Mouse (Mus musculus) lung, postnatal 0 days (tissue): ENCODE results near the gene Tmc8. TPM values are rescaled to one million over a fixed set of nuclear protein-coding genes. Genes with fewer than 3 reads are reported as not detected.
A peak's percentile ranks its signal among the peaks of the same experiment; 100 is the strongest.

Source experiments
- ATAC-seq: fragments of 200-750 bp; cut with Nextera tagmentation; 2 replicates; pipeline ENCODE4 v1.8.0; 2017; ENCODE audit warnings: moderate library complexity
- DNase-seq: peaks from one replicate; pipeline ENCODE4 v3.0.0-alpha.2; 2016; ENCODE audit warnings: low spot score
- H3K27ac ChIP-seq: fragments of 300-500 bp; sonication (generic); 2 replicates; pipeline ENCODE4 v1.5.1; 2014; ENCODE audit warnings: antibody characterized with exemption, mild to moderate bottlenecking, low read length, mixed read lengths
- H3K27me3 ChIP-seq: fragments of 300-500 bp; sonication (generic); replicated peaks from 2 replicates; pipeline ENCODE4 v1.6.1; 2014; ENCODE audit warnings: low read length, mixed read lengths; ENCODE audit not compliant: insufficient read depth
- H3K36me3 ChIP-seq: fragments of 300-500 bp; sonication (generic); 2 replicates; pipeline ENCODE4 v1.6.1; 2014; ENCODE audit warnings: low read length, mixed read lengths; ENCODE audit not compliant: insufficient read depth
- H3K4me1 ChIP-seq: fragments of 300-500 bp; sonication (generic); 2 replicates; pipeline ENCODE4 v1.6.1; 2014; ENCODE audit warnings: antibody characterized with exemption, low read depth, low read length, mixed read lengths; ENCODE audit not compliant: insufficient read depth
- H3K4me2 ChIP-seq: fragments of 300-500 bp; sonication (generic); replicated peaks from 2 replicates; pipeline ENCODE4 v1.6.1; 2014; ENCODE audit warnings: low read depth, mild to moderate bottlenecking, low read length, moderate library complexity, mixed read lengths
- H3K4me3 ChIP-seq: fragments of 300-500 bp; sonication (generic); 2 replicates; pipeline ENCODE4 v1.5.1; 2014; ENCODE audit warnings: low read depth, low read length
- H3K9ac ChIP-seq: fragments of 300-500 bp; sonication (generic); replicated peaks from 2 replicates; pipeline ENCODE4 v1.6.1; 2014; ENCODE audit warnings: low read depth, mild to moderate bottlenecking
- H3K9me3 ChIP-seq: fragments of 300-500 bp; sonication (generic); 2 replicates; pipeline ENCODE4 v1.6.1; 2016; ENCODE audit warnings: low read length, mixed read lengths
- CTCF ChIP-seq: IDR thresholded peaks from 2 replicates; pipeline ENCODE4 v1.5.1; 2016; ENCODE audit warnings: antibody characterized with exemption, mild to moderate bottlenecking
- EP300 ChIP-seq: IDR thresholded peaks from 2 replicates; pipeline ENCODE4 v1.6.1; 2016; ENCODE audit warnings: antibody characterized with exemption, mild to moderate bottlenecking, control low read depth
- WGBS: fragments of 180-500 bp; shearing (Covaris S2); extraction: QIAGEN DNeasy Blood & Tissue Kit; methylation state at CpG from one replicate; pipeline ENCODE4 v1.1.7; 2014; 5-methylcytosine and 5-hydroxymethylcytosine counted together
- polyA plus RNA-seq: library from polyadenylated mRNA; unstranded; fragments of >200 nt; fragmentation: Nextera tagmentation; extraction: Ambion mirVana; gene quantifications from 2 replicates; pipeline ENCODE4 v1.2.1, GENCODE M21; 2015

Gene Tmc8
- polyA plus RNA-seq, 1 experiment from 2014 or later, result 5.5 TPM

DNA sequence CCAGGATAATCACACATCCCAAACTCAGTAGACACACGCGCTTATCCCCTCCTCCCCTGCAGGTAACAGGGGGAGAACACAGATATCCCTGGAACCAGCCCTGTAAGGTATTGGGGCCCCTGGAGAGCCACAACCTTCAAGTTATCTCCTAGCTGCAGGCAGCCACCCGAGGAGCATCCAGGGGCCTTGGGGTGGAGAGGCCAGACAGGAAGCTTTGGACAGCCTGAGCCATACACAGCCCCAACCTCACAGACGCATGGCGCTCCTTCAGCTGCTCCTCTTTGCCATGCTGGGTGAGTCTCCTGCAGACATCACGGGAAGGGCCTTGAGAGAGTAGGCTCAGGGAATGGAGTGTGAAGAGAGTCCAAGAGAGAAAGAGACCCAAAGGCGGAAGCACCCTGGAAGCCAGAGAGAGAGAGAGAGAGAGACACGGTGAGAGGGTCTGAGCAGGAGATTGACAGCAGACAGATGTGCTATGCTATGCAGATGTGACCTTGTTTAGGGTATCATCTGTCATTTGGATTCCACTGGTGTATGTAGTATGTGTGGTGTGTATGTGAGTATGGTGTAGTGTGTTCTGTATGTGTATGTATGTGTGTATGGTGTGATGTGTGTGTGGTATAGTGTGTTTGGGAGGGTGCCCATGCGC is 15.8 kb downstream of the Tmc8 start, which contains the start of gene 6030468B19Rik:
6030468B19Rik (plus strand) TSS at position 150 of the 649 bp plus-strand sequence.
- Histone ChIP-seq H3K4me3 (no peak within 1 kb of the TSS), H3K4me2 (no peak within 1 kb of the TSS), H3K9ac (no peak within 1 kb of the TSS), H3K9me3 (no peaks in the 10 kb centered on the region), H3K27me3 (no peaks in the 10 kb centered on the region), H3K36me3 (no peaks in the 10 kb centered on the region), H3K27ac (no peak within 1 kb of the TSS), H3K4me1 (no peaks in the 10 kb centered on the region)
- DNase-seq, result no peak
- WGBS, result 48% methylated on average over 9 of the region's 9 CpGs
- ATAC-seq, result peak; percentile 25; the same call in 1 of the 2 replicates
- no peak for TF ChIP-seq CTCF
- no peak for TF ChIP-seq EP300

DNA sequence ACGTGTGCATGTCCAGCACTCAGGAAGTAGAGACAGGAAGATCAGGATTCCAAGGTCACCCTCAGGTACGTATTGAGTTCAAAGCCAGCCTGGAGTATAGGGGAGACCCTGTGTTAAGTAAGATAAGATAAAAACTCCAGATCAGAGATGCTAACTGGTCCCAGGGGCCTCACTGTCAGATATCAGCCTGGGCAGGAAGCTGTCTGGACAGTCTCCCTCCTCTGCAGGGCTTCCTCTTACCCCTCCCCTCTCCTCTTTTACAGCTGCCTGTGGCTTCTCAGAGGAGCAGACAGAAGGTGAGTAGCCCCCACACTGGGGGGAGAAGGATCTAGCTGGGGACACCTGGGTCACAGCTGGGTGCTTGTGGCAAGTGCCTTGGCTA is 16.3 kb downstream of the Tmc8 start:
- H3K27me3 ChIP-seq, result no peaks in the 10 kb centered on the region
- 14% methylated on average over 2 of the region's 2 CpGs for WGBS
- no peak overlapping the region for H3K9ac ChIP-seq
- no peaks in the 10 kb centered on the region for H3K9me3 ChIP-seq
- ATAC-seq (no peak), DNase-seq (no peak)
- no peak overlapping the region for H3K4me2 ChIP-seq
- H3K4me3 ChIP-seq, result no peak overlapping the region
- TF ChIP-seq EP300 (no peak), CTCF (no peak)
- H3K4me1 ChIP-seq, result no peaks in the 10 kb centered on the region
- H3K36me3 ChIP-seq, result no peaks in the 10 kb centered on the region
- no peak overlapping the region for H3K27ac ChIP-seq

DNA sequence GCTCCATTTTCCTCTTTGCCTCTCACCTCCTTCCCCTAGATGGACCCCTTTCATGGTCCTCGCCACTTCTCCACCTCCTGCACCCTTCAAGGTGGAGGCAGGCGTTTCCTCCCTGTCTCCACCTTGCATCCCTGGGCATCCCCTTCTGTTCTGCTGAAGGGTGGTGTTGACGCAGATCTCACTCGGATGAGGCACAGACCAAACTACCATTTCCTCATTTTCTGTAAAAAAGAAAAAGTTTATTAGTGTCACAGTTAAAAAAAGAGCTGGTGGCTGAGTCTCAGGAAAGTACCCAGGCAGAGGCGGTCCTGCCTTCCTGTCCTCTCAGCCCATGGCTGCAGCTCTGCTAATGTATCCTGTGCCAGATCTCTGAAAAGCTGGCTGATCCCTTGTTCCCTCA is 17.3 kb downstream of the Tmc8 start:
- Histone ChIP-seq H3K9ac (no peak overlapping the region), H3K4me1 (no peaks in the 10 kb centered on the region), H3K27ac (no peak overlapping the region), H3K27me3 (no peaks in the 10 kb centered on the region), H3K4me2 (no peak overlapping the region), H3K36me3 (no peaks in the 10 kb centered on the region), H3K9me3 (no peaks in the 10 kb centered on the region), H3K4me3 (no peak overlapping the region)
- ATAC-seq (no peak), DNase-seq (no peak)
- 59% methylated on average over 5 of the region's 5 CpGs for WGBS
- TF ChIP-seq EP300, result no peak
- TF ChIP-seq CTCF, result no peak

DNA sequence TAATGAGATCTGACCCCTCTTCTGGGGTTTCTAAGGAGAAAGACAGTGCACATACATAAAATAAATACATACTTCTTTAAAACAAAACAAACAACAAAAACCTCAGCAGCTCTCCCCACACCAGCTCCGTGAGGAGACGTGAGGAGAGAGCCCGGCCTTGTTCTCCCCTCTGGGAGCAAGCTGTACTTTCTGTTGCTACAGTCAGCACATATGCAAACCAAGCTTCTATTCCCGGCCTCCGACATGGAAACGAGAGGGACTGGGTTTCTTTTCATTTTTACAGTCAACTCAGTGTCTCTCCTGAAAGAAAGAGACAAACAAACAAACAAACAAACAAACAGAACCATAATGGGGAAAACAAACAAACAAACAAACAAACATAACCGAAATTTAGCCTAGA is 18.2 kb downstream of the Tmc8 start:
- H3K4me3 ChIP-seq, result no peak overlapping the region
- no peak for TF ChIP-seq EP300
- TF ChIP-seq CTCF, result no peak
- no peaks in the 10 kb centered on the region for H3K4me1 ChIP-seq
- ATAC-seq (no peak), DNase-seq (no peak)
- no peaks in the 10 kb centered on the region for H3K36me3 ChIP-seq
- no peaks in the 10 kb centered on the region for H3K9me3 ChIP-seq
- no peak overlapping the region for H3K4me2 ChIP-seq
- WGBS, result 79% methylated on average over 7 of the region's 7 CpGs
- no peak overlapping the region for H3K27ac ChIP-seq
- H3K9ac ChIP-seq, result no peak overlapping the region
- no peaks in the 10 kb centered on the region for H3K27me3 ChIP-seq

DNA sequence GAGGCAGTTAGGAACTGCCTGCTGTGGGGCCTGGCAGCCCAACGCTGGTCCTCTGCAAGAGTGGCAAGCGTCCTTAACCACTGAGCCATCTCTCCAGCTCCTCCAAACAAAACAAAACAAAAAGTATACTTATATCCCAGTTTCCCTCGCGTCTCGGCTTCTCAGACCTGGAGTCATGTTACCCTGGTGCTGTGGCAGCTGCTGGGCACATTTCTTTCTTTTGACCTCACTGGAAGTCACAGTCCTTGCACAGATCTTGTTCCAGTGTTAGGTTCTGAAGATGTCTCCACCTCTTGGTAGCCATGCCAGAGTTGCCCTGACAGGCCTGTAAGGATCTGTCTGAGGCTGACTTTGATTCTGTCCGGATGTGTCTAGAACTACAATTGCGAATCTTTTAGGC is 19.8 kb downstream of the Tmc8 start:
- DNase-seq (no peak), ATAC-seq (no peak)
- Histone ChIP-seq H3K9ac (no peak overlapping the region), H3K4me3 (no peak overlapping the region), H3K27me3 (no peaks in the 10 kb centered on the region), H3K36me3 (no peaks in the 10 kb centered on the region), H3K4me1 (no peaks in the 10 kb centered on the region), H3K9me3 (no peaks in the 10 kb centered on the region), H3K4me2 (no peak overlapping the region), H3K27ac (no peak overlapping the region)
- TF ChIP-seq EP300, result no peak
- TF ChIP-seq CTCF, result no peak
- WGBS, result 63% methylated on average over 7 of the region's 7 CpGs

DNA sequence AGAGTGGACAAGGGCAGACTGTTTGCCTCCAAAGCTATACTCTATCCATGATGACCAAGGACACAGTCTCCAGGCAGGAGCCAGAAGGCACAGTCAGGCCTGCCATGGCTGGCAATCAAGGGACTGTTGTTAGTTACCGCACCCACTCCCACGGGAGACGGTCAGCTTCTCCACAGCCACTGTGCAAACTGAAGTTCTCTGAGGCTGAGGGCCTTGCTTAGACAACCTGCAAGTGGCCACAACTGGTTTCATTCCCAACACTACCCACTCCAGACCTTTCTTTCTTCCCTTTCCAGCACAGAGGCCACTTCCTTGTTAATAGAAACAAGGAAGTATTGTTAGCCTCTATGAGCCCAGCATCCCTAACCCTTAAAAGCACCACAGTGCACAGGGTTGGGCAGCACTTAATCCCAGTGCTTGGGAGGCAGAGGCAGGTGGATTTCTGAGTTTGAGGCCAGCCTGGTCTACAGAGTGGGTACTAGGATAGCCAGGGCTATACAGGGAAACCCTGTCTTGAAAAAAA is 21.4 kb downstream of the Tmc8 start:
- H3K4me3 ChIP-seq, result no peak overlapping the region
- ATAC-seq, result no peak
- TF ChIP-seq CTCF (no peak), EP300 (no peak)
- H3K4me2 ChIP-seq, result no peak overlapping the region
- H3K9me3 ChIP-seq, result no peaks in the 10 kb centered on the region
- no peaks in the 10 kb centered on the region for H3K36me3 ChIP-seq
- H3K27me3 ChIP-seq, result no peaks in the 10 kb centered on the region
- H3K4me1 ChIP-seq, result no peaks in the 10 kb centered on the region
- 72% methylated on average over 3 of the region's 3 CpGs for WGBS
- DNase-seq, result no peak
- no peak overlapping the region for H3K27ac ChIP-seq
- H3K9ac ChIP-seq, result no peak overlapping the region

DNA sequence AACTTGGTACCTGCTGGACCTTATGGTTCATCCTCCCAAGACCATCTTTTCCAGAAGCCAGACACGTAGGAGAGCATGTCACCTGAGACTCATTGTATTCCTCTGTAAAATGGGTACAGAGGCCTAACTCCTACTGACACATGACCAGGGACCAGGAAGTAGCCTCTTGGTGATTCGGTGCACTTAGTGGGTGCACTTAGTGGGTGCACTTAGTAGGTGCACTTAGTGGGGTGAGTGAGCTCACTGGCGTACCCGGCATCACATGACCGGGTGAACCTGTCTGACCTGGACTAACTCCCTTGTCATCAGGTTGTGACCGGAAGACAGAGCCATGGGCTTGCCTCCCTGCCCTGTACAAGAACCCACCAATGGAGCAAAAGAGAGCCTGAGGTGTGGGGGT is 24.9 kb downstream of the Tmc8 start:
- no peak for DNase-seq
- Histone ChIP-seq H3K4me1 (peaks cover 8% of the 10 kb centered on the region; the same call in 1 of the 2 replicates), H3K27me3 (no peaks in the 10 kb centered on the region), H3K4me2 (no peak overlapping the region), H3K4me3 (no peak overlapping the region), H3K36me3 (no peaks in the 10 kb centered on the region), H3K9me3 (no peaks in the 10 kb centered on the region), H3K27ac (no peak overlapping the region), H3K9ac (no peak overlapping the region)
- no peak for ATAC-seq
- TF ChIP-seq EP300 (no peak), CTCF (no peak)
- 90% methylated on average over 6 of the region's 6 CpGs for WGBS
